Mouse (Mus musculus) heart, embryonic 16.5 days (tissue): ENCODE results near the gene Pdcd1lg2. TPM values are rescaled to one million over a fixed set of nuclear protein-coding genes. Genes with fewer than 3 reads are reported as not detected.

Experiments used
- ATAC-seq: fragments of 200-750 bp; cut with Nextera tagmentation; replicated peaks from 2 replicates; pipeline ENCODE4 v1.8.0; 2017; ENCODE audit warnings: moderate number of reproducible peaks; ENCODE audit not compliant: insufficient read depth, low FRiP score; ENCODE audit errors: extremely low read depth
- H3K27ac ChIP-seq: fragments of 300-500 bp; sonication (generic); 2 replicates; pipeline ENCODE4 v1.5.1; 2014; ENCODE audit warnings: mild to moderate bottlenecking, low read length, control low read depth, moderate library complexity
- H3K27me3 ChIP-seq: fragments of 300-500 bp; sonication (generic); 2 replicates; pipeline ENCODE4 v1.6.1; 2014; ENCODE audit warnings: low read length, mixed read lengths; ENCODE audit not compliant: control insufficient read depth, insufficient read depth
- H3K36me3 ChIP-seq: fragments of 300-500 bp; sonication (generic); 2 replicates; pipeline ENCODE4 v1.6.1; 2014; ENCODE audit not compliant: control insufficient read depth, insufficient read depth
- H3K4me1 ChIP-seq: fragments of 300-500 bp; sonication (generic); 2 replicates; pipeline ENCODE4 v1.6.1; 2014; ENCODE audit warnings: low read length, mixed read lengths; ENCODE audit not compliant: control insufficient read depth, insufficient read depth
- H3K4me2 ChIP-seq: fragments of 300-500 bp; sonication (generic); 2 replicates; pipeline ENCODE4 v1.6.1; 2014; ENCODE audit warnings: low read depth, mild to moderate bottlenecking, control low read depth, low read length
- H3K4me3 ChIP-seq: fragments of 300-500 bp; sonication (generic); 2 replicates; pipeline ENCODE4 v1.5.1; 2014; ENCODE audit warnings: mild to moderate bottlenecking, control low read depth, low read length
- H3K9ac ChIP-seq: fragments of 300-500 bp; sonication (generic); 2 replicates; pipeline ENCODE4 v1.6.1; 2014; ENCODE audit warnings: low read length, control low read depth
- H3K9me3 ChIP-seq: fragments of 300-500 bp; sonication (generic); replicated peaks from 2 replicates; pipeline ENCODE4 v1.6.1; 2016; ENCODE audit warnings: low read length; ENCODE audit not compliant: control insufficient read depth
- WGBS: fragments of 180-500 bp; shearing (Covaris S2); extraction: QIAGEN DNeasy Blood & Tissue Kit; methylation state at CpG from one replicate; pipeline ENCODE4 v1.1.7; 2014; 5-methylcytosine and 5-hydroxymethylcytosine counted together
- polyA plus RNA-seq: library from polyadenylated mRNA; unstranded; fragments of >200 nt; fragmentation: Nextera tagmentation; extraction: Ambion mirVana; gene quantifications from 2 replicates; pipeline ENCODE4 v1.2.1, GENCODE M21; 2015

Gene Pdcd1lg2
- polyA plus RNA-seq, 1 experiment from 2014 or later, result 0.41 TPM

DNA sequence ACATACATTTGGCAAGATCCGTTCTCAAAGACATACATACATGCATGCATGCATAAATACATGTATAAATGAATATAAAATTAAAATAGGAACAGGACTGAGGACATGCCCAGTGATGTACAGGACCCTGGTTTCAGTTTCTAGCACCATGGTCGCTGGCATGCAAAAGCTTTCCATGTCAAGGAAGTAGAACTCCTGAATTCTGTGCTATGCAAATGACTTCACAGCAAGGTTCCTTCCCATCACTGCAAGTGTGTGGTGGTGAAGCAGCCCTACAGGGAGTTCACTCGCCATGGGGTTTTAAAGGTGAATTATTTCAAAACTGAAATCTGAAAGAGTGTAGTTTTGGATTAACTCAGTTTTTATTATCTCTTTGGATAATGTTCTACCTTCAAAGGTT is 34.3 kb upstream of the Pdcd1lg2 start:
- Histone ChIP-seq H3K27me3 (no peaks in the 10 kb centered on the region), H3K36me3 (no peaks in the 10 kb centered on the region), H3K9ac (no peak overlapping the region), H3K4me1 (no peaks in the 10 kb centered on the region), H3K9me3 (no peaks in the 10 kb centered on the region), H3K27ac (no peak overlapping the region), H3K4me3 (no peak overlapping the region), H3K4me2 (no peak overlapping the region)
- ATAC-seq, result no peak
- 79% methylated on average over 3 of the region's 3 CpGs for WGBS

DNA sequence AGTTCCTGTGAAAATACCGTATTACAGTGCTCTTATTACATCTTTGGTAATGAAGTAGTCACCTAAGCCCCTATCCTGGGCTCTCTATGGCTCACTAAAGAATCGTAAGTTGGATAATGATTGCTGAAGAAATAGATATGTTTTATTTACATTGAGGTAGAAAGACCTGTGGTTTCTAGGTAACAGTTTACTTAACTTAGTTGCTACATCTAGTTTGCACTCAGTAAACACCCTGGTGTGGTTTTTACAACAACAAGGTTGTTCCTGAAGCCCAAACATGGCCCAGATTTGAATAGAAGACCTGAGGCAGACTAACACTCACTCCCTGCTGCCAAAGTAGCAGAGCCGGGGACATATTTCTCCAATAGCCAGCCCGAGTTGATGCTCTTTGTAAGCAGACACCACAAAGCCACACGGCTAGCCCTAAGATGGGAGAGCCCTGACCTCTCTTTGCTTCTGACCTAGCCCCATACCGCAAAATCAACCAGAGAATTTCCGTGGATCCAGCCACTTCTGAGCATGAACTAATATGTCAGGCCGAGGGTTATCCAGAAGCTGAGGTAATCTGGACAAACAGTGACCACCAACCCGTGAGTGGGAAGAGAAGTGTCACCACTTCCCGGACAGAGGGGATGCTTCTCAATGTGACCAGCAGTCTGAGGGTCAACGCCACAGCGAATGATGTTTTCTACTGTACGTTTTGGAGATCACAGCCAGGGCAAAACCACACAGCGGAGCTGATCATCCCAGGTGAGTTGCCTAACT is 30.7 kb upstream of the Pdcd1lg2 start:
- no peak overlapping the region for H3K9ac ChIP-seq
- WGBS, result 83% methylated on average over 14 of the region's 14 CpGs
- H3K4me2 ChIP-seq, result no peak overlapping the region
- H3K36me3 ChIP-seq, result no peaks in the 10 kb centered on the region
- no peak overlapping the region for H3K27ac ChIP-seq
- H3K4me1 ChIP-seq, result no peaks in the 10 kb centered on the region
- no peak for ATAC-seq
- H3K27me3 ChIP-seq, result no peaks in the 10 kb centered on the region
- H3K4me3 ChIP-seq, result no peak overlapping the region
- no peaks in the 10 kb centered on the region for H3K9me3 ChIP-seq

DNA sequence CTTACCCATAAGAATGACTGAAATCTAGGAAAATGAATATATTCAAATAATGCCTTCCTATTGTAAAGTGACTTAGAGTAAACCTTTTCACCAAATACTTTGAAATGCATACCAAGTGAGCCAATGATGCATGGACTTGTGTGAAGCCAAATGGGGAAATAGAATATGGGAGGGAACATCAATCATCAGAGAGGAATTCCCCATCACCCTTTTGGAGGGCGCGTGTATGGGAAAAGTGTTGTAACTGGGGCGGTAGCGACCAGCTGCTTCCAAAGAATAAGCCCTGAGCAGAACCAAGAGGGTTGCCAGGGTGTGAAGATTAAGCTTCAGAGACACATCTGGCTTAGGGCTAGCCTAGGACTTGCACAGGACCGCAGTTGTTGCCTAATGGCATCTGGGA is 27.4 kb upstream of the Pdcd1lg2 start:
- no peak overlapping the region for H3K9ac ChIP-seq
- no peaks in the 10 kb centered on the region for H3K36me3 ChIP-seq
- ATAC-seq, result no peak
- H3K27ac ChIP-seq, result no peak overlapping the region
- no peak overlapping the region for H3K4me2 ChIP-seq
- WGBS, result 93% methylated on average over 5 of the region's 5 CpGs
- no peaks in the 10 kb centered on the region for H3K9me3 ChIP-seq
- no peaks in the 10 kb centered on the region for H3K4me1 ChIP-seq
- no peak overlapping the region for H3K4me3 ChIP-seq
- no peaks in the 10 kb centered on the region for H3K27me3 ChIP-seq

DNA sequence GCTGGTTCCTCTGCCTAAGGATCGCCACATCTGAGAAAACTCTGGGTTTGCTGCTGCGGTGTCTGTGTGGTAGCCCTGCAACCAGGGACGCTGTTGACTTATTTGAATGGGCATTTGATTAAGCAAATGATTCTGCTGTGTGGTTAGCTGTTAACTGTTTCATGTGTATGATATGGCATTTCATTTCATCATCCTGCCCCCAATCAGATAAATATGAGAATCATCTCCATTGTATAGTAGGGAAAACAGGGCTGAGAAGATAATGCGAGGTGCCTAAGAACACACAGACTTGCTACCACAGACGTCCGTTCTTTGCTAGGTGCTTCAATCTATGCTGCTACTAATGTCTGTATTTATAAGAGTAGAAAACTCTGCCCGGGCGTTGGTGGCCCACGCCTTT is 26.3 kb upstream of the Pdcd1lg2 start:
- 87% methylated on average over 9 of the region's 9 CpGs for WGBS

DNA sequence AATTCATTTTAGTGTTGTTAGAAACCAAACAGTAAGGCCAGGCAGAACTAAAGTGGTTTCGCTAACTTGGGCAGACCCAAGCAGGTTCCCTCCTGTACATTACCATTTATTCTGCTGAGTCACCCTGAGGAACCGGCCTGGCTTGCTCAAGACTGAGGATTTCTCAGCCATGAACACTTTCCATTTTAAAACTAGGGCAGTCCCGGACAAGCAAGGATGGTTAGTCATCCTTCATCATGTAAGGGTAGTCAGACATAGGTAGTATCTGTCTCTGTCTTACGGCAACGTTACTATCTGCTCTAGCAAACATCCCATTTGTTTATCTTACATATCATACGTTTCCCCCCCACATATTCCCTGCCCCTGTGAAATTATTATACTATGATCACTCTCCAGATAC is 25.7 kb upstream of the Pdcd1lg2 start:
- no peak for ATAC-seq
- Histone ChIP-seq H3K9ac (no peak overlapping the region), H3K9me3 (no peaks in the 10 kb centered on the region), H3K27me3 (no peaks in the 10 kb centered on the region), H3K4me1 (no peaks in the 10 kb centered on the region), H3K27ac (no peak overlapping the region), H3K36me3 (no peaks in the 10 kb centered on the region), H3K4me2 (no peak overlapping the region), H3K4me3 (no peak overlapping the region)
- WGBS, result 79% methylated on average over 6 of the region's 6 CpGs

More for the DNA sequence above, 26.3 kb upstream of the Pdcd1lg2 start:
- H3K27ac ChIP-seq, result no peak overlapping the region
- H3K9ac ChIP-seq, result no peak overlapping the region
- no peak overlapping the region for H3K4me2 ChIP-seq
- H3K4me3 ChIP-seq, result no peak overlapping the region
- H3K4me1 ChIP-seq, result no peaks in the 10 kb centered on the region
- no peak for ATAC-seq
- H3K9me3 ChIP-seq, result no peaks in the 10 kb centered on the region
- H3K27me3 ChIP-seq, result no peaks in the 10 kb centered on the region
- no peaks in the 10 kb centered on the region for H3K36me3 ChIP-seq

DNA sequence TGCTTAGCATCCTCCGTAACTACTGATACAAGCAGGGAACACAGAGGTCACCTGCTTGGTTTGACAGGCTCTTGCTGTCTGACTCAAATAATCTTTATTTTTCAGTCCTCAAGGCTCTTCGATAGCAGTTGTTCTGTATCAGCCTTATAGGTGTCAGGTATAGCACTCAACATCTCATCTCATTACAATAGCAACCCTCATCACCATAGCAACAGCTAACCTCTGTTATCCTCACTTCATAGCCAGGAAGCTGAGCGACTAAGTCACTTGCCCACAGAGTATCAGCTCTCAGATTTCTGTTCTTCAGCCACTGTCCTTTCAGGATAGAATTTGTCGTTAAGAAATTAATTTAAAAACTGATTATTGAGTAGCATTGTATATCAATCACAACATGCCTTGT is 24.9 kb upstream of the Pdcd1lg2 start:
- Histone ChIP-seq H3K9ac (no peak overlapping the region), H3K27ac (no peak overlapping the region), H3K9me3 (no peaks in the 10 kb centered on the region), H3K4me1 (no peaks in the 10 kb centered on the region), H3K36me3 (no peaks in the 10 kb centered on the region), H3K4me3 (no peak overlapping the region), H3K27me3 (no peaks in the 10 kb centered on the region), H3K4me2 (no peak overlapping the region)
- ATAC-seq, result no peak
- WGBS, result 81% methylated on average over 4 of the region's 4 CpGs

DNA sequence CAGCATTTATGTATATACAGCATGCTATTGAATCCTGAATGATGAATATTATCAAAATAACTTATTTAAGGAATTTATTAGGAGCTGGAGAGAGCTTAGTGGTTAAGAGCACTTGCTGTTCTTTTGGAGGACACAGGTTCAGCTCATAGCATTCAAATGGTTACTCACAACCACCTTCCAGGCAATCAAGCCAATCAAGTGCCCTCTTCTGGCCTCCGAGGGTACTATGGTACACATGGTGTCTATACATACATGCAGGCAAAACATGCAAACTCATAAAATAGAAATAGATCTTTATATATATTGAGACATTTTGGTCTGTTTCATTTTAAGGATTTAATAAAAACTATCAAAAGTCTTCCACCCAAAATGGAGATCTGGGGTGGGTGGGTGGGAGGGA is 21.9 kb upstream of the Pdcd1lg2 start:
- H3K27ac ChIP-seq, result no peak overlapping the region
- no peak overlapping the region for H3K4me2 ChIP-seq
- 91% methylated on average over 1 of the region's 1 CpGs for WGBS
- no peak for ATAC-seq
- no peaks in the 10 kb centered on the region for H3K9me3 ChIP-seq
- no peak overlapping the region for H3K4me3 ChIP-seq
- no peaks in the 10 kb centered on the region for H3K4me1 ChIP-seq
- H3K9ac ChIP-seq, result no peak overlapping the region
- no peaks in the 10 kb centered on the region for H3K36me3 ChIP-seq
- H3K27me3 ChIP-seq, result no peaks in the 10 kb centered on the region

DNA sequence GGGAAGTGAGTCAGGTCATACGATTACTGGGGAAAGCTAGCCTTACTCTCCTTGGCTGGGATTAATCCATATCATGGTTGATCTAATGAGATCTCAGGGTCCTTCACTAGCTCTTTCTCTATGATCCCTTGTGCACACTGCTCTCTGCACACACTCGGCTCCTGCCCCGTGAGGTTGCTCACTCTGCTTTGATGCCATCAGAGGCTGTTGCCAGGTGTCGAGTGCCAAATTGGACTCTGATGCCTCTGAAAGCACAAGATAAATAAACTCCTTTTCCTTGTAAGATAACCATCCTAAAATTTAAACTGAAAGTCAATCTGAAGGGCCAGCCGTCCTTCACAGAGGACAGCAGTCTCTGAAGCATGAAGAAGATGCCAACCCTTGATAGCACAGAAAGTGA is 20.2 kb upstream of the Pdcd1lg2 start:
- WGBS, result 53% methylated on average over 5 of the region's 5 CpGs
- Histone ChIP-seq H3K36me3 (no peaks in the 10 kb centered on the region), H3K27ac (no peak overlapping the region), H3K4me1 (no peaks in the 10 kb centered on the region), H3K27me3 (no peaks in the 10 kb centered on the region), H3K9ac (no peak overlapping the region), H3K4me2 (no peak overlapping the region), H3K4me3 (no peak overlapping the region), H3K9me3 (no peaks in the 10 kb centered on the region)
- no peak for ATAC-seq

DNA sequence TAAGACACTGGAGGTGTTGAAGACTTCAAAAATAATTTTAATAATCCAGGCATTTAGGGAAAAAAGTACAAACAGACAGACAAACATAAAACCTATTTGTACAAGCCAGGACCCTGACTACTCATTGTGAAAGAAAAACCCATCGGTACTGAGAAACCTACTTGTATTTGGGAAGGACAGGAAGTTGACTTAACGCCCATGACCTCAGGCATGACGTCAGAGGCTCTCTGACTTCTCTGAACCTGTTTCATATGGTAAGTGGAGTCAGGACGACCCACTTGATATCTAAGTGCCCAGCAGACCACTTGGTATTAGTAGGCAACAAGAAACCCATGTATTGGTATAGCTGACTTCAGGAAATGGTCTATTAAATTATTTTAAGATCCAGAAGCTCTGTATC is 19.4 kb upstream of the Pdcd1lg2 start:
- H3K9ac ChIP-seq, result no peak overlapping the region
- H3K36me3 ChIP-seq, result no peaks in the 10 kb centered on the region
- H3K9me3 ChIP-seq, result no peaks in the 10 kb centered on the region
- ATAC-seq, result no peak
- WGBS, result 53% methylated on average over 4 of the region's 4 CpGs
- H3K4me2 ChIP-seq, result no peak overlapping the region
- H3K27ac ChIP-seq, result no peak overlapping the region
- H3K4me1 ChIP-seq, result no peaks in the 10 kb centered on the region
- no peaks in the 10 kb centered on the region for H3K27me3 ChIP-seq
- H3K4me3 ChIP-seq, result no peak overlapping the region
